Mouse (Mus musculus): ENCODE data around the gene Mapk8.

DNA sequence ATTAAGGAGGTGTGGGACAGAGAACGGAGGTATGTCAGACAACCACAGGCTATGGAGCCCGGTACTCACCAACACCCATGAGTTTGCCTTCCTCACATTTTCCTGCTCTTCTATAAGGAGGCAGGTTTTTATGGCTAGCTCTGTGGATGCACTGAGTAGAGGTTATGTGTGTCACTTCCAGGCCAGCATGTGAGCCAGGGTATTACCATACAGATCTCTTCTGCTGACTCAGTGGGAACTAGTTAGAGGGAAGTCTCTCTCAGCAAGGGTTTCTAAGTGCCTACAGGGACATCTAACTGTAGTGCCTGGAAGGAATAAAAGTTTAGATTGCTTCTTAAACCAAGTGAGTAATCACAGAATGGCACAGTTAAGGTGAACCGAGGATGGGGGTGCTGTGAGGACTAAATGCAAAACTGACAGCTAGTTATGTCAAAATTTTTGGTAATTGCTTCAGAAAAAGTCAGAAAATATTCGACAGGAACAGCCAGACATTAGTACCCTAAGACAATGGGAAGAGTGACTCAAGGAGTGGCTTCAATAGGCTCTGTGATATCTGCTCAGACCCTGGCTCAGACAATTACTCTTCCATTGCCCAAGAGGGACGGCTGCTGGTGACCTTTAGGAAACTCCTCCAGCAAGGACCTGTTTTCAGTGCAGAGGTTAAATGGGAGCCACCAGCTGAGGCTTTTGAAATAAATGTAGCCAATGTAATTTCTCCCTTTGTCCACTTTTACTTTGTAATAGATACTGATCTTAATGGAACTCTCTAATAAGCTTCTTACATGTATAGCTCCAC, 48.7 kb downstream of the Mapk8 start:
- TF ChIP-seq CTCF (IDR thresholded peaks at IDR 0.05; ENCODE audit: borderline replicate concordance, insufficient read depth, low read length) (no peak), POLR2A (IDR thresholded peaks at IDR 0.05; ENCODE audit: low read depth, low read length) (no peak)

Data from embryonic fibroblast, embryonic 13.5 days (primary cell).